Mouse (Mus musculus) heart, postnatal 0 days (tissue): Measurements from ENCODE around the gene Ice1.

Experiments used
- CTCF ChIP-seq: IDR thresholded peaks from 2 replicates; pipeline ENCODE4 v1.5.1; 2016; ENCODE audit warnings: antibody characterized with exemption, control low read depth, low read depth
- EP300 ChIP-seq: IDR thresholded peaks from 2 replicates; pipeline ENCODE4 v1.6.1; 2016; ENCODE audit warnings: antibody characterized with exemption, low read depth

- TF ChIP-seq CTCF (no peak), EP300 (no peak)
These were observed 69.5 kb downstream of the Ice1 start for GRCm38 (mm10) chr13:70567889-70568288.
